ENCODE assay signal across 8 mouse cellular contexts in the genomic region with DNA sequence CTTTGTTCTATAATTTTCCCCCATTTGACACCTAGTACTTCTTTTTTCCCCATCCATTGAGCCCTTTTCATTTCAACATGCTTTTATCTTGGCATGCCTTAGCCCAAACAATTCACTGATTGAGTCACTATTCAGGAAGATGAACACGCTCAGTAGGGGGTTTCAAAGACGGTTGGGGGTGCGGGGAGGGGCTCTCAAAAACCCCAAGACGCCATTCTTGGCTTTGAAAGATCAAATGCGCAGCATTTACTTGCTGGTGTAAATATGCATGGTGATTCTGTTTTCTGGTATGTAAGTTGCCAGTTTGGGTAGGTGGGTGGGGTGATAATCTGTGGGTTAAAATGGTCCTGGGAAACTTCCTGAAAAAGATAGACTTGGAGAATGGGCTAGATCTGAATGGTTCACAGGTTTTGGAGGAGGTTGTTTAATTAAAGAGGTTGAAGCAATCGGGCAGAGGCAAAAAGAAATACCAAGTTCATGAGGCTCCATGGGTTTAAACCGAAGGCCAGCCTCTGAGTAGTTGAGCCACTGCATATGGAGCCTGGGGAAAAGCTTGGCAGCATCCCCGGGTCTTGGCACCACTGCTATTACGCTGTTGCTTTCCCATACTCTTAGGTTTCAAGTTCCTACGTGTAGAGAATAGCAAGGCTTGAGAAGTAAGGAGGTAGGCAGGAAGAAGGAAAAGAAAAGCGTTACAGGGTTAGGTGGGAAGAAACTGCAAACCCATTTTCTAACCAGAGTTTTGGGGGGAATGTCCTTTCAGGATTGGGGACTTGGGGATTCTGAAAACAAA. TPM values are rescaled to one million over a fixed set of nuclear protein-coding genes. Genes with fewer than 3 reads are reported as not detected.
DNase-seq lines count a peak whose midpoint lies in the region; ATAC-seq and TF ChIP-seq lines count a peak whose summit lies in the region.

No protein-coding gene starts in this region.

- ATAC-seq in lung, embryonic 14.5 days (ENCODE audit: insufficient read depth): no peak
- ATAC-seq in forebrain, embryonic 12.5 days (ENCODE audit: low FRiP score): no peak
- ATAC-seq in intestine, embryonic 15.5 days: no peak
- ATAC-seq in midbrain, postnatal 0 days (ENCODE audit: low FRiP score): no peak

- H3K9me3 ChIP-seq in lung, embryonic 14.5 days (ENCODE audit: low read depth, low read length): no peaks in the 10 kb centered on the region
- no peaks in the 10 kb centered on the region for H3K9me3 ChIP-seq in forebrain, embryonic 12.5 days
- no peaks in the 10 kb centered on the region for H3K9me3 ChIP-seq in intestine, embryonic 15.5 days
- no peaks in the 10 kb centered on the region for H3K9me3 ChIP-seq in midbrain, postnatal 0 days (ENCODE audit: low read length)

- WGBS in lung, embryonic 14.5 days: 29% methylated on average over 11 of the region's 11 CpGs
- WGBS in forebrain, embryonic 12.5 days: 31% methylated on average over 11 of the region's 11 CpGs
- 42% methylated on average over 11 of the region's 11 CpGs for WGBS in intestine, embryonic 15.5 days
- WGBS in midbrain, postnatal 0 days: 27% methylated on average over 11 of the region's 11 CpGs

- H3K4me3 ChIP-seq in lung, embryonic 14.5 days (ENCODE audit: low read depth, low read length): peak overlapping the region; percentile 63
- H3K4me3 ChIP-seq in forebrain, embryonic 12.5 days (replicated peaks): peak overlapping the region; percentile 62
- H3K4me3 ChIP-seq in intestine, embryonic 15.5 days (replicated peaks): peak overlapping the region; percentile 65
- peak overlapping the region; percentile 62 for H3K4me3 ChIP-seq in midbrain, postnatal 0 days (ENCODE audit: low read depth, low read length)

- H3K27ac ChIP-seq in lung, embryonic 14.5 days (ENCODE audit: low read depth): no peak overlapping the region
- no peak overlapping the region for H3K27ac ChIP-seq in forebrain, embryonic 12.5 days
- H3K27ac ChIP-seq in intestine, embryonic 15.5 days: no peak overlapping the region
- peak overlapping the region; percentile 85; the same call in 1 of the 2 replicates for H3K27ac ChIP-seq in midbrain, postnatal 0 days (ENCODE audit: low read depth, low read length)

- peak; percentile 24 for DNase-seq in lung, embryonic 14.5 days
- no peak for DNase-seq in lung, postnatal 10 days
- DNase-seq in brain, adult 2 months (ENCODE audit: low read depth, low spot score): peak; percentile 46
- DNase-seq in midbrain, postnatal 0 days (ENCODE audit: low spot score): peak; percentile 51
- no peak for DNase-seq in spleen, postnatal 36 days (ENCODE audit: low spot score in 2 of 2)
- DNase-seq in urinary bladder, postnatal 25 days (ENCODE audit: low spot score): no peak

- H3K9ac ChIP-seq in lung, embryonic 14.5 days: peak overlapping the region; percentile 62; the same call in 1 of the 2 replicates
- H3K9ac ChIP-seq in forebrain, embryonic 12.5 days: peak overlapping the region; percentile 29; the same call in 1 of the 2 replicates
- no peak overlapping the region; the same call in 1 of the 2 replicates for H3K9ac ChIP-seq in intestine, embryonic 15.5 days
- peak overlapping the region; percentile 1; the same call in 1 of the 2 replicates for H3K9ac ChIP-seq in midbrain, postnatal 0 days (replicated peaks; ENCODE audit: low read length, poor library complexity, severe bottlenecking)

- TF ChIP-seq CTCF in lung, embryonic 14.5 days (IDR thresholded peaks at IDR 0.05; ENCODE audit: low read depth): no peak
- TF ChIP-seq CTCF in midbrain, postnatal 0 days (IDR thresholded peaks at IDR 0.05): no peak

- peak overlapping the region; percentile 66 for H3K4me2 ChIP-seq in lung, embryonic 14.5 days
- peak overlapping the region; percentile 66 for H3K4me2 ChIP-seq in forebrain, embryonic 12.5 days
- H3K4me2 ChIP-seq in intestine, embryonic 15.5 days (replicated peaks): peak overlapping the region; percentile 69
- peak overlapping the region; percentile 57 for H3K4me2 ChIP-seq in midbrain, postnatal 0 days (ENCODE audit: low read depth, low read length, poor library complexity, severe bottlenecking)

- H3K36me3 ChIP-seq in lung, embryonic 14.5 days (ENCODE audit: insufficient read depth): no peaks in the 10 kb centered on the region
- no peaks in the 10 kb centered on the region for H3K36me3 ChIP-seq in forebrain, embryonic 12.5 days (replicated peaks)
- no peaks in the 10 kb centered on the region for H3K36me3 ChIP-seq in intestine, embryonic 15.5 days
- H3K36me3 ChIP-seq in midbrain, postnatal 0 days (ENCODE audit: insufficient read depth, low read length): no peaks in the 10 kb centered on the region

- H3K27me3 ChIP-seq in lung, embryonic 14.5 days (ENCODE audit: insufficient read depth, low read length): no peaks in the 10 kb centered on the region
- peaks cover 16% of the 10 kb centered on the region for H3K27me3 ChIP-seq in forebrain, embryonic 12.5 days
- no peaks in the 10 kb centered on the region for H3K27me3 ChIP-seq in intestine, embryonic 15.5 days (replicated peaks)
- H3K27me3 ChIP-seq in midbrain, postnatal 0 days (ENCODE audit: insufficient read depth, low read length): no peaks in the 10 kb centered on the region

- no peaks in the 10 kb centered on the region for H3K4me1 ChIP-seq in lung, embryonic 14.5 days (ENCODE audit: insufficient read depth)
- peaks cover 14% of the 10 kb centered on the region for H3K4me1 ChIP-seq in forebrain, embryonic 12.5 days
- no peaks in the 10 kb centered on the region for H3K4me1 ChIP-seq in intestine, embryonic 15.5 days (replicated peaks)
- no peaks in the 10 kb centered on the region for H3K4me1 ChIP-seq in midbrain, postnatal 0 days (ENCODE audit: insufficient read depth, low read length)

RNA-seq across cellular contexts. Expression of a gene that starts 1.6 kb away (rescaled TPM):
- 3.8 TPM in 2 replicates for polyA plus RNA-seq in lung, embryonic 14.5 days (2014; fragmentation: Nextera tagmentation; extraction: Ambion mirVana)
- polyA plus RNA-seq in forebrain, embryonic 12.5 days (2016; fragmentation: Nextera tagmentation; extraction: Ambion mirVana): 4.3 and 5.7 TPM in 2 replicates
- 2.7 and 3.1 TPM in 2 replicates for polyA plus RNA-seq in intestine, embryonic 15.5 days (2015; fragmentation: Nextera tagmentation; extraction: Ambion mirVana)
- total RNA-seq in midbrain, postnatal 0 days (2014; rRNA removed): 19.0 and 22.3 TPM in 2 replicates
- 6.9 and 7.4 TPM in 2 replicates for polyA plus RNA-seq in midbrain, postnatal 0 days (2015; fragmentation: Nextera tagmentation; extraction: Ambion mirVana)

Comparison
In these comparisons a context has a peak if more than half of its experiments do, and no peak if none do; other contexts are left out.
1. DNase-seq: peak in lung, embryonic 14.5 days (single experiment), brain, adult 2 months (single experiment) and midbrain, postnatal 0 days (single experiment); none in lung, postnatal 10 days (single experiment), spleen, postnatal 36 days (0 of 2) and urinary bladder, postnatal 25 days (single experiment).
2. Peak in every context shown above with its lines, with median percentiles within 50 percentile points of each other: H3K4me2 ChIP-seq and H3K4me3 ChIP-seq.